Mouse (Mus musculus): ENCODE results near the gene Ier5.

DNA sequence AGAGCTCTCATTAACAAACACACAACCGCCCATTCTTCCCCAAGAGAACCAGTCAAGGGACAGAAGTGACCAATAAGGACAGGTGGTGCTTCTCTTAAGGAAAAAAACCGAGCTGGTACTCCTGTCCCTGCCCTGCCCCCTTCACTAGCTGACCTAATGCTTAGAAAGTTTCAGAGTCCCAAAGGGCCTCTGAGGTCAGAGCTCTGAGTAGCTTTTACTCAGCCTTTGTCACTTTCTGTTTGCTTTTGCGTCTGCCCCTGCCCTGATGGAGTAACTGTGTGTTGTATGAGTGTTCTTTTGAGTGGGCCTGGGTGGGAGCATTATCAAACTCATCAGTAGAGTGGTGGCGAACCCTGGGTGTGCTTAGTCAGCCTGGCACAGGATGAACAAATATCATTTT is 9.0 kb upstream of the Ier5 start:
- TF ChIP-seq E2F4 (IDR thresholded peaks at IDR 0.05; ENCODE audit: insufficient read depth) (no peak), POLR2A (IDR thresholded peaks at IDR 0.05; ENCODE audit: insufficient read length, low read depth) (peak; percentile 11), MAX (IDR thresholded peaks at IDR 0.05; ENCODE audit: low read depth) (no peak), MYOD1 (IDR thresholded peaks at IDR 0.05; ENCODE audit: control insufficient read depth in 1 of 3, insufficient read length in 2 of 3, low read depth in 2 of 3) (peak in 2 of 3 experiments; percentile 29 to 49), USF1 (IDR thresholded peaks at IDR 0.05; ENCODE audit: low read depth) (no peak), REST (IDR thresholded peaks at IDR 0.05; ENCODE audit: insufficient read depth, insufficient read length) (no peak), MYOG (IDR thresholded peaks at IDR 0.05; ENCODE audit: control insufficient read depth in 1 of 3, insufficient read depth in 1 of 3, insufficient read length in 2 of 3, low read depth in 2 of 3) (peak in 1 of 3 experiments; percentile 1), POLR2AphosphoS2 (IDR thresholded peaks at IDR 0.05; ENCODE audit: insufficient read length, low read depth) (no peak), SRF (IDR thresholded peaks at IDR 0.05; ENCODE audit: control insufficient read depth, insufficient read length, low read depth) (no peak), TCF12 (IDR thresholded peaks at IDR 0.05; ENCODE audit: insufficient read depth, poor library complexity, severe bottlenecking) (no peak), CEBPB (IDR thresholded peaks at IDR 0.05; ENCODE audit: insufficient read depth, poor library complexity, severe bottlenecking) (0 out of 2 replicates have a peak, but pooled peaks have one; percentile 49)

All from myocyte (in vitro differentiated cells).